Mouse (Mus musculus): ENCODE measurements at regions not wholly inside any gene's neighbourhood (a gene's known extent, or its start where the extent isn't known, plus 50 kb on each side); places are given as distances from the start of the nearest gene placed in this dataset.
A peak's percentile ranks its signal among the peaks of the same experiment; 100 is the strongest.

DNA sequence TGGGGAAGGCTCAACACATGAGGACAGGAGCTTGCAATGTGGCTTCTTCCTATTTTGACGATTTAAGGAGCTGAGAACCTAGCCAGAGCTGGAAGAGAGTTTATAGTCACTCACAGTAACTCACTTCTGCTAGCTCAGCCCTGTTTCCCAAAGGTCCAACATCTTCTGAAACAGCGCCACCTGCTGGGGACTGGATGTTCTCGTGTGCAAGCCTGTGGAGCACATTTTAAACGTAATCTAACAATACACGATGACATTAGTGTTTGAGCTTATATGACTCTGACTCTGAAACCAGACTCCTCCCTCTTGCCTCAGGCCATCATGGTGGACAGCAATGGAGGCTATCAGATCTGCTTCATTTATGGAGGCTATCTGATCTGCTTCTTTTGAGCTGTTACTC, 207.7 kb downstream of the Cxcl12 start:
- H3K27ac ChIP-seq, result no peak overlapping the region
- TF ChIP-seq CTCF (IDR thresholded peaks at IDR 0.05; ENCODE audit: low read depth), result peak; percentile 41
- ATAC-seq (replicated peaks; ENCODE audit: low FRiP score, low read depth) (no peak), DNase-seq (ENCODE audit: low spot score) (no peak)
- H3K27me3 ChIP-seq (ENCODE audit: insufficient read depth, low read length), result no peaks in the 10 kb centered on the region
- H3K4me3 ChIP-seq (replicated peaks; ENCODE audit: low read depth, low read length), result no peak overlapping the region
- no peak overlapping the region for H3K9ac ChIP-seq (ENCODE audit: low read depth, low read length)
- WGBS, result 94% methylated on average over 5 of the region's 5 CpGs
- H3K4me1 ChIP-seq (replicated peaks; ENCODE audit: insufficient read depth, low read length), result no peaks in the 10 kb centered on the region
- H3K36me3 ChIP-seq (ENCODE audit: insufficient read depth, low read length), result no peaks in the 10 kb centered on the region
- H3K4me2 ChIP-seq (ENCODE audit: low read length), result no peak overlapping the region
- H3K9me3 ChIP-seq (replicated peaks; ENCODE audit: low read length), result no peaks in the 10 kb centered on the region

DNA sequence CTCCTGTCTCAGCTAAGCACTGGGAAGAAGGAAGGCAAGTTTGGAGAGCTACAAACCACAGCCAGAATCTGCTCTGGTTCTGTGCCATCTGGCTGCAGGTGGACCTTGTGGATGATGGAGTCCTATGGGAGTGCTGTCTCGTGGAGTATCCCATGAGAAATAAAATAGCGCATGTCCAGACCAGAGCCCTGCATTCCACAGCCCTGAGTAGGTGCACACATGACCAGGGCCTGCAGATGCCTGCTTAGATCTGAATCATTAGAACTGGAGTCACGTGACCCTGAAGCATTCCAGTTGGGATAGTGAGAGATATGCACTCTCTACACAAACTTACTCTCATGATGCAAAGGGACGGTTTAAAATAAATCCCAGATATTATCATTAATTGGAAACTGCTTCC, 211.6 kb downstream of the Cxcl12 start:
- 72% methylated on average over 4 of the region's 4 CpGs for WGBS
- Histone ChIP-seq H3K27me3 (ENCODE audit: insufficient read depth, low read length) (no peaks in the 10 kb centered on the region), H3K4me2 (ENCODE audit: low read length) (no peak overlapping the region), H3K27ac (no peak overlapping the region), H3K9me3 (replicated peaks; ENCODE audit: low read length) (no peaks in the 10 kb centered on the region), H3K4me1 (replicated peaks; ENCODE audit: insufficient read depth, low read length) (no peaks in the 10 kb centered on the region), H3K4me3 (replicated peaks; ENCODE audit: low read depth, low read length) (no peak overlapping the region), H3K9ac (ENCODE audit: low read depth, low read length) (no peak overlapping the region), H3K36me3 (ENCODE audit: insufficient read depth, low read length) (no peaks in the 10 kb centered on the region)
- TF ChIP-seq CTCF (IDR thresholded peaks at IDR 0.05; ENCODE audit: low read depth), result no peak
- ATAC-seq (replicated peaks; ENCODE audit: low FRiP score, low read depth) (no peak), DNase-seq (ENCODE audit: low spot score) (no peak)

DNA sequence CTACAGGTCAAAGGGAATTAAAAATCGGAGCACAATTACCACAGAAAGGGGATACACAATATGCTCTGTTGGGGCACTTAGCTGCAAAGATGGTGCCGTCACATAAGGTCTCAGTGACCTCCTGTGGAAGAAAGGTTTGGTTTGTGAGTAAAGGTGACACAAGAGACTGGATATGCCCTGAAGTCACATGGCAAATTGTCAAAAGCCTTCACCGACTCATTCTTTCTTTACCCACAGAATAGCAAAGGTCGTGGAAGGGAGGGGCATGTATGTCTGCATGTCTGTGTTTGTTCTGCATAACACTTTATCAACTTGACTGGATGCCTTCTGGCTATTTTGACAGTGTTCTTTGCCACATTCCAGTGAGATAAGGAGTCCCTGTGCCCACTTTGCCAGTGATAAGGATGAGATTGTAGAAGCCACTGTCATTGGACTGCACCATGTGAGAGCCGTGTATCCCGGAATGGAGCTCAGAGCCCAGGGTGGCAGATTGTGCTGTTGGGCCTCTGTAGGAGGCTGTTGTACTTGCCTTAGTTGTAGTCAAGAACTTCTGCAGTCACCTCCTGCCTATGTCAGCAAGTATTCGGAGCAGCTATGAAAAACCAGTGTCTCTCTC, 222.0 kb downstream of the Cxcl12 start:
- no peak for TF ChIP-seq CTCF (IDR thresholded peaks at IDR 0.05; ENCODE audit: low read depth)
- no peak overlapping the region for H3K27ac ChIP-seq
- no peak overlapping the region for H3K4me2 ChIP-seq (ENCODE audit: low read length)

DNA sequence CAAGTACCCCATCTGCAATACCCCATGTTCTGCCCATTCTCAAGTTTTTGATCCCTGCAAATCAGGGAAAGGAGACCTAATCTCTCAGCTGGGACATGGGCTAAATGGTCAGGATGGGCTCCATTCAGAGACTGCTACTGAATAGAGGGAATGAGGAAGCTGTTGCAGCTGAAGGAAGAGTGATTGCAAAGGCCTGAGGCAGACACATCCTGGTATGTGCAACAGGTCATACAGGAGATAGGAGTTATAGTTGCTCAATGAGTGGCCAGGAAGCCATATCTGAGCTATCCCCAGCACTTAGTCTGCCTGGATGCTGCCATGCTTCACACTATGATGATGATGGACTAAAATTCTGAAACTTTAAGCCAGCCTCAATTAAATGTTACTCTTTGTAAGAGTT, 225.1 kb downstream of the Cxcl12 start:
- DNase-seq (ENCODE audit: low spot score) (no peak), ATAC-seq (replicated peaks; ENCODE audit: low FRiP score, low read depth) (no peak)
- Histone ChIP-seq H3K4me1 (replicated peaks; ENCODE audit: insufficient read depth, low read length) (no peaks in the 10 kb centered on the region), H3K9me3 (replicated peaks; ENCODE audit: low read length) (no peaks in the 10 kb centered on the region), H3K9ac (ENCODE audit: low read depth, low read length) (no peak overlapping the region), H3K27ac (no peak overlapping the region), H3K27me3 (ENCODE audit: insufficient read depth, low read length) (no peaks in the 10 kb centered on the region), H3K4me3 (replicated peaks; ENCODE audit: low read depth, low read length) (no peak overlapping the region), H3K36me3 (ENCODE audit: insufficient read depth, low read length) (no peaks in the 10 kb centered on the region), H3K4me2 (ENCODE audit: low read length) (no peak overlapping the region)
- TF ChIP-seq CTCF (IDR thresholded peaks at IDR 0.05; ENCODE audit: low read depth), result no peak

More for the DNA sequence above, 222.0 kb downstream of the Cxcl12 start:
- no peaks in the 10 kb centered on the region for H3K4me1 ChIP-seq (replicated peaks; ENCODE audit: insufficient read depth, low read length)
- DNase-seq (ENCODE audit: low spot score) (no peak), ATAC-seq (replicated peaks; ENCODE audit: low FRiP score, low read depth) (no peak)
- no peaks in the 10 kb centered on the region for H3K36me3 ChIP-seq (ENCODE audit: insufficient read depth, low read length)
- H3K4me3 ChIP-seq (replicated peaks; ENCODE audit: low read depth, low read length), result no peak overlapping the region
- no peak overlapping the region for H3K9ac ChIP-seq (ENCODE audit: low read depth, low read length)
- WGBS, result 86% methylated on average over 7 of the region's 7 CpGs
- no peaks in the 10 kb centered on the region for H3K27me3 ChIP-seq (ENCODE audit: insufficient read depth, low read length)
- no peaks in the 10 kb centered on the region for H3K9me3 ChIP-seq (replicated peaks; ENCODE audit: low read length)

DNA sequence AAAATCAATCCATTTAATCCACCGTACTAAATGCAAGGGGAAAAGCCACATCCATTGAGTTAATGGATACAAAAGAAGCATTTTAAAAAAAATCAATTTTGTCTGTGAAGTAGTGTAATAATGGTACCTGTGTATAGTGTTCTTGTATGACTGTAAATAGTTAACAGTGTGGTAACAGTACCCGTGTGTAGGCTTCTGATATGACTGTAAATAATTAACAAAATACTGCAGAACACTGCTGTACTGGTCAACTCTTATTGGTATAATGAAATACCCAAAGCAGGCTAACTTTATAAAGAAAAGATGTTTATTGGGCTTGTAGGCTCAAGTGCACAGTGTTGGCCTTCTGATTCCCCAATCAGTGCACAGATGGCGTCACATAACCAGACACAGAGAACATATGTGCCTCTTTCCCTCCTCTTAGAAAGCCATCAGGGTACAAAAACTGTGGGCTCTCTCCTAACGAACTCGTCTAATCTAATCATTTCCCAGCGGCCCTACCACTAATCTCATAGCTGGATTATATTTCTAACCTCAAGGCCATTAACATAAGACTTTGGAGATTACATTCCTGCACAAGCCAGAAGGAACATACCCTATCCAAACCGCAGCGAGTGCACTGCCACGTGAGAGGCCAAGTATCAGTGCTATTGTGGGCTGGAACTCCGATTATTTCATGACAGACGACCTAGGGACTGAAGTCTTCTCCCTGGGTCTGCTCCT, 237.4 kb downstream of the Cxcl12 start:
- DNase-seq (ENCODE audit: low spot score) (no peak), ATAC-seq (replicated peaks; ENCODE audit: low FRiP score, low read depth) (no peak)
- Histone ChIP-seq H3K4me2 (ENCODE audit: low read length) (no peak overlapping the region), H3K4me3 (replicated peaks; ENCODE audit: low read depth, low read length) (no peak overlapping the region), H3K9me3 (replicated peaks; ENCODE audit: low read length) (no peaks in the 10 kb centered on the region), H3K27ac (no peak overlapping the region), H3K27me3 (ENCODE audit: insufficient read depth, low read length) (no peaks in the 10 kb centered on the region), H3K36me3 (ENCODE audit: insufficient read depth, low read length) (no peaks in the 10 kb centered on the region), H3K4me1 (replicated peaks; ENCODE audit: insufficient read depth, low read length) (peaks cover 12% of the 10 kb centered on the region; the same call in 1 of the 2 replicates), H3K9ac (ENCODE audit: low read depth, low read length) (no peak overlapping the region)
- WGBS, result 65% methylated on average over 11 of the region's 11 CpGs
- TF ChIP-seq CTCF (IDR thresholded peaks at IDR 0.05; ENCODE audit: low read depth), result no peak

DNA sequence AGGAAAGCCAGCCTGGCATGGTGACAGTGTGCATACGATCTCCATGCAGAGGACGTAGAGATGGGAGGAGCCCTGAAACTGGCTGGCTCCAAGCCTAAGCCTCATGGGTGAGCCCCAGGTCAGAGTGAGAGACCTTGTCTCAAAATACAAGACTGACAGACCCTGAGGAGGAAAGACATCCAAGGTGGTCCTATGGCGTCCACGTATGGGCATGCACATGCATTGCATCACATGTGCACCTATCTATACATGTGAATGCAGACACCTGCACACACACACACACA, 237.9 kb downstream of the Cxcl12 start:
- Histone ChIP-seq H3K27ac (no peak overlapping the region), H3K4me3 (replicated peaks; ENCODE audit: low read depth, low read length) (no peak overlapping the region), H3K9ac (ENCODE audit: low read depth, low read length) (no peak overlapping the region), H3K9me3 (replicated peaks; ENCODE audit: low read length) (no peaks in the 10 kb centered on the region), H3K36me3 (ENCODE audit: insufficient read depth, low read length) (no peaks in the 10 kb centered on the region), H3K4me1 (replicated peaks; ENCODE audit: insufficient read depth, low read length) (peaks cover 12% of the 10 kb centered on the region; the same call in 1 of the 2 replicates), H3K27me3 (ENCODE audit: insufficient read depth, low read length) (no peaks in the 10 kb centered on the region), H3K4me2 (ENCODE audit: low read length) (no peak overlapping the region)
- DNase-seq (ENCODE audit: low spot score) (no peak), ATAC-seq (replicated peaks; ENCODE audit: low FRiP score, low read depth) (0 out of 2 replicates have a peak, but pooled peaks have one; percentile 14)
- TF ChIP-seq CTCF (IDR thresholded peaks at IDR 0.05; ENCODE audit: low read depth), result no peak
- WGBS, result 75% methylated on average over 4 of the region's 4 CpGs
